ENCODE assay signal across 35 mouse cellular contexts in the genomic region with DNA sequence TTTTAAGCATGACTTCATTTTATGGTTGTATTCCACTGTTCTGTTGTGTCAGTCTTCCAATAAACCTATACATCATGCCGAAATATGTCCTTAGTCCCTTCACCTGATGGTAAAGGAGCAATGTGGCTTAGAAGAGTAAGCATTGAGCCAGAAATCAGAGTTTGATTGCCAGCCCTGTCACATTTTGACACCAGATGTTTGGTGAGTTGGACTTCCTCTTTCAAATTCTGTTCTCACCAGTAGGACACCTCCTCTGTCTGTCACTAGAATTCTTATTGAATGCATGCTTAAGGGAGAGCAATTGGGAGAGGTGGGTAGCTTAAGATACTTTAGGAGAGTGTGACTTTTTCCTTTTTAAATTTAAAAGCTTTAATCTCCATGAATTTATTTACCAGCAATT.
"Had no signal": no experiment of that assay in that cellular context is flagged by ENCODE, and none has a peak within 500 bp of the region (broad histone marks: within the 10 kb centered on the region; RNA-seq: fewer than 3 reads in every experiment).

No protein-coding gene starts in this region.

- H3K36me3 ChIP-seq: heart, embryonic 10.5 days; heart, embryonic 12.5 days; heart, embryonic 13.5 days; heart, embryonic 15.5 days; hindbrain, embryonic 10.5 days; hindbrain, embryonic 12.5 days; hindbrain, embryonic 13.5 days; hindbrain, embryonic 15.5 days; intestine, embryonic 15.5 days; kidney, embryonic 15.5 days had no signal

- H3K9ac ChIP-seq: heart, embryonic 12.5 days; heart, embryonic 13.5 days; heart, embryonic 15.5 days; hindbrain, embryonic 12.5 days; hindbrain, embryonic 13.5 days; hindbrain, embryonic 14.5 days; hindbrain, embryonic 15.5 days; intestine, embryonic 15.5 days; kidney, embryonic 15.5 days had no signal

- H3K27ac ChIP-seq: heart, embryonic 10.5 days; heart, embryonic 13.5 days; heart, embryonic 15.5 days; hindbrain, embryonic 10.5 days; hindbrain, embryonic 12.5 days; hindbrain, embryonic 13.5 days; hindbrain, embryonic 14.5 days; hindbrain, embryonic 15.5 days; hindbrain, postnatal 0 days; intestine, embryonic 15.5 days; kidney, embryonic 15.5 days; kidney, postnatal 0 days; layer of hippocampus, adult 2 months; left cerebral cortex, adult 2 months had no signal

- H3K9me3 ChIP-seq: heart, embryonic 10.5 days; heart, embryonic 12.5 days; heart, embryonic 13.5 days; heart, embryonic 15.5 days; hindbrain, embryonic 10.5 days; hindbrain, embryonic 12.5 days; hindbrain, embryonic 13.5 days; hindbrain, embryonic 15.5 days; intestine, embryonic 15.5 days; kidney, embryonic 15.5 days had no signal

- H3K4me2 ChIP-seq: heart, embryonic 11.5 days; heart, embryonic 12.5 days; heart, embryonic 13.5 days; heart, embryonic 15.5 days; hindbrain, embryonic 12.5 days; hindbrain, embryonic 13.5 days; hindbrain, embryonic 14.5 days; hindbrain, embryonic 15.5 days; intestine, embryonic 15.5 days; kidney, embryonic 15.5 days had no signal

- H3K4me3 ChIP-seq: heart, embryonic 10.5 days; heart, embryonic 12.5 days; heart, embryonic 13.5 days; heart, embryonic 15.5 days; hindbrain, embryonic 10.5 days; hindbrain, embryonic 12.5 days; hindbrain, embryonic 13.5 days; hindbrain, embryonic 15.5 days; intestine, embryonic 15.5 days; kidney, embryonic 15.5 days; layer of hippocampus, adult 2 months; left cerebral cortex, adult 2 months had no signal

- H3K4me1 ChIP-seq: heart, embryonic 10.5 days; heart, embryonic 12.5 days; heart, embryonic 13.5 days; heart, embryonic 15.5 days; hindbrain, embryonic 10.5 days; hindbrain, embryonic 15.5 days; intestine, embryonic 15.5 days; kidney, embryonic 15.5 days had no signal

- H3K27me3 ChIP-seq: heart, embryonic 12.5 days; heart, embryonic 13.5 days; heart, embryonic 15.5 days; hindbrain, embryonic 12.5 days; hindbrain, embryonic 13.5 days; hindbrain, embryonic 15.5 days; intestine, embryonic 15.5 days; kidney, embryonic 15.5 days had no signal

- ATAC-seq: hindbrain, embryonic 16.5 days; hindbrain, postnatal 0 days; inflammation-experienced regulatory T-cells, adult 6 months; intestine, embryonic 15.5 days; intestine, embryonic 16.5 days had no signal

- DNase-seq: heart, postnatal 10 days; heart, postnatal 14 days; heart, postnatal 36 days; heart, postnatal 4 days; kidney, adult 11 months; kidney, adult 18-20 months; kidney, adult 2 months; kidney, adult 8-10 months; kidney, adult 9 months; kidney, postnatal 10 days; kidney, postnatal 14 days; kidney, postnatal 25 days; kidney, postnatal 36 days; kidney, postnatal 4 days; layer of hippocampus, adult 9-11 months; layer of hippocampus, postnatal 36 days had no signal
